Mouse (Mus musculus) stomach, embryonic 16.5 days (tissue): ENCODE measurements around the gene Gm13271. TPM values are rescaled to one million over a fixed set of nuclear protein-coding genes. Genes with fewer than 3 reads are reported as not detected.
"Not testable (repeated sequence)": the region's sequence is repeated elsewhere in the genome, so short reads cannot be mapped to it uniquely, and the experiment has no call there.

Experiments used
- ATAC-seq: fragments of 200-750 bp; cut with Nextera tagmentation; 2 replicates; pipeline ENCODE4 v1.8.0; 2017; ENCODE audit warnings: moderate number of reproducible peaks, moderate TSS enrichment; ENCODE audit not compliant: insufficient read depth, low FRiP score
- H3K27ac ChIP-seq: fragments of 300-500 bp; sonication (generic); 2 replicates; pipeline ENCODE4 v1.5.1; 2014; ENCODE audit warnings: low read length
- H3K27me3 ChIP-seq: fragments of 300-500 bp; sonication (generic); 2 replicates; pipeline ENCODE4 v1.6.1; 2014; ENCODE audit warnings: low read length, control low read depth, mixed read lengths; ENCODE audit not compliant: control insufficient read depth, insufficient read depth
- H3K36me3 ChIP-seq: fragments of 300-500 bp; sonication (generic); 2 replicates; pipeline ENCODE4 v1.6.1; 2014; ENCODE audit warnings: low read length; ENCODE audit not compliant: control insufficient read depth, insufficient read depth
- H3K4me1 ChIP-seq: fragments of 300-500 bp; sonication (generic); 2 replicates; pipeline ENCODE4 v1.6.1; 2014; ENCODE audit warnings: low read length, control low read depth, mixed read lengths; ENCODE audit not compliant: control insufficient read depth, insufficient read depth
- H3K4me2 ChIP-seq: fragments of 300-500 bp; sonication (generic); 2 replicates; pipeline ENCODE4 v1.6.1; 2014; ENCODE audit warnings: low read depth, low read length, mixed read lengths
- H3K4me3 ChIP-seq: fragments of 300-500 bp; sonication (generic); replicated peaks from 2 replicates; pipeline ENCODE4 v1.5.1; 2014; ENCODE audit warnings: mild to moderate bottlenecking, low read length
- H3K9ac ChIP-seq: fragments of 300-500 bp; sonication (generic); 2 replicates; pipeline ENCODE4 v1.6.1; 2014; ENCODE audit warnings: low read length
- H3K9me3 ChIP-seq: fragments of 300-500 bp; sonication (generic); replicated peaks from 2 replicates; pipeline ENCODE4 v1.6.1; 2016; ENCODE audit warnings: low read length, control low read depth; ENCODE audit not compliant: control insufficient read depth
- WGBS: fragments of 180-500 bp; shearing (Covaris S2); extraction: QIAGEN DNeasy Blood & Tissue Kit; methylation state at CpG from one replicate; pipeline ENCODE4 v1.1.7; 2014; 5-methylcytosine and 5-hydroxymethylcytosine counted together
- polyA plus RNA-seq: library from polyadenylated mRNA; unstranded; fragments of >200 nt; fragmentation: Nextera tagmentation; extraction: Ambion mirVana; gene quantifications from 2 replicates; pipeline ENCODE4 v1.2.1, GENCODE M21; 2015

Gm13271 gene
- polyA plus RNA-seq: not detected in 2 replicates

GRCm38 (mm10) chr4:88754818-88755340 lies at the start of gene Gm13271:
TSS of gene Gm13271 (plus strand) at chr4:88754868.
- 76% methylated on average over 15 of the region's 15 CpGs for WGBS
- not testable (repeated sequence) for H3K9ac ChIP-seq, ATAC-seq, H3K4me3 ChIP-seq, H3K27me3 ChIP-seq, H3K36me3 ChIP-seq, H3K4me2 ChIP-seq, H3K9me3 ChIP-seq, H3K4me1 ChIP-seq, H3K27ac ChIP-seq

DNA sequence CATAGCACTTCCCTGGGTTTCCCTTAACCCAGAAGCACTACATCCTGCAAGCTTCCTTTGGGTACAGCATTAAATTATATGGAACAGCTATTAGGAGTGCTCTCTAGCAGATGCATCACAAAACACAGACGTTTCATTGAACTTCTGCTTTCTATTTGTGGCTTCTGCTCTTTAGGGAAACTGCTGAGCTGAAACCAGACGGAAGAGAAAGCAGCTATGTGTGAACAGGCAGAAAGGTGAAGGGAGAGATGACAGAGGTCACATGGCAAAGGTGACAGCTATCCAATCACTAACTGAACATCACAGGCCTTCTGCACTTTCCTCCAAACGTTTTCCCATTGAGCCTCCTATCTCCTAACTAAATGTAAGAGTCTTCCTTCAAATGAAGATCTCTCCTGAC lies 48.7 kb upstream of the Gm13271 start:
- 42% methylated on average over 3 of the region's 3 CpGs for WGBS
- H3K4me1 ChIP-seq: no peaks in the 10 kb centered on the region
- no peaks in the 10 kb centered on the region for H3K27me3 ChIP-seq
- no peak overlapping the region for H3K4me2 ChIP-seq
- no peaks in the 10 kb centered on the region for H3K36me3 ChIP-seq
- H3K4me3 ChIP-seq: no peak overlapping the region
- no peaks in the 10 kb centered on the region for H3K9me3 ChIP-seq
- no peak for ATAC-seq
- no peak overlapping the region for H3K27ac ChIP-seq
- no peak overlapping the region for H3K9ac ChIP-seq

GRCm38 (mm10) chr4:88707128-88707826 lies 47.4 kb upstream of the Gm13271 start:
- Histone ChIP-seq H3K4me2 (no peak overlapping the region), H3K36me3 (no peaks in the 10 kb centered on the region), H3K27ac (no peak overlapping the region), H3K9ac (no peak overlapping the region), H3K27me3 (no peaks in the 10 kb centered on the region), H3K4me1 (no peaks in the 10 kb centered on the region), H3K4me3 (no peak overlapping the region), H3K9me3 (no peaks in the 10 kb centered on the region)
- WGBS: 93% methylated on average over 1 of the region's 1 CpGs
- ATAC-seq: no peak

DNA sequence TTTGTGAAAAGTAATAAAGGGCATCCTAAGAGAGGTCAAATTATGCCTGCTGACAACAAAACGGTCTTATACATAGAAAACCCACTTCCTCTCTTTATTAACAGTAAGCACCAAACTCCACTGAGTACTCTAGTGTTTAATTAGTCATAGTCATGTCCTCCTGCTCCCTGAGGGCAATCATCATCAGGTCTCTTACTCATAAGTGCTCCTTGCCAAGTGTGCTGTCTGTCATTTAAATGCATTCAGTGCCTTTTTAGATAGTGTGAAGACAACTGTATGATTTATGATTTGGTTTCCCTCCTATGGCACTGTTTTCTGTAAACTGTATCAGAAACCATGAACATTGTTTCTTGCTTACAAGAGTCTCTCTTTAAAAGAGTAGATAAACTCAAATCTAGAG lies 40.4 kb upstream of the Gm13271 start:
- Histone ChIP-seq H3K9ac (no peak overlapping the region), H3K4me3 (no peak overlapping the region), H3K27me3 (no peaks in the 10 kb centered on the region), H3K4me1 (peaks cover 6% of the 10 kb centered on the region), H3K4me2 (no peak overlapping the region), H3K9me3 (no peaks in the 10 kb centered on the region), H3K36me3 (peaks cover 10% of the 10 kb centered on the region), H3K27ac (no peak overlapping the region)
- WGBS: 79% methylated on average over 1 of the region's 1 CpGs
- ATAC-seq: no peak

- H3K9ac ChIP-seq: no peak overlapping the region
- no peak overlapping the region for H3K27ac ChIP-seq
- no peaks in the 10 kb centered on the region for H3K27me3 ChIP-seq
- H3K4me2 ChIP-seq: no peak overlapping the region
- H3K4me3 ChIP-seq: no peak overlapping the region
- no peak for ATAC-seq
- H3K9me3 ChIP-seq: no peaks in the 10 kb centered on the region
- H3K36me3 ChIP-seq: peaks cover 10% of the 10 kb centered on the region
- peaks cover 8% of the 10 kb centered on the region for H3K4me1 ChIP-seq
These were observed 39.6 kb upstream of the Gm13271 start for GRCm38 (mm10) chr4:88715059-88715458.

DNA sequence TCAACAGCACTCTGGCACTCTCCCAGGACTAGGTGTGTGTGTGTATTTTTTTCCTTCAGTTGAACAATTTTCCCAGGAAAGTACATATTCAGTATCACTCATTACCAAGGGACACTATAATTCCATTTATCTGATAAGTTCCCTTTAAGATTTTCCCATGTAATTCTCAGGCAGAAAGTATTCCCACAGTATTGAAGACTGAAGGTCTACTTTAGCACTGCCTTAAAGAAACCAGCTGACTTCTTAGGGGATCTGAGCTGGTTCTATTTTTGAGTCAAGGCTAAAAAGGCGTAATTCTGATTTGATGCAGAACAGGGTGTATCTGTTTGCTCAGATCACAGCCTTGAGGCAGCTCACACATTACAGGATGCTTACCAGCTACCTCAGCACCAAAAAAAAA lies 36.0 kb upstream of the Gm13271 start:
- peak overlapping the region; percentile 54; the same call in 1 of the 2 replicates for H3K9ac ChIP-seq
- H3K4me3 ChIP-seq: peak overlapping the region; percentile 41
- H3K27ac ChIP-seq: no peak overlapping the region; the same call in 1 of the 2 replicates
- H3K4me2 ChIP-seq: peak overlapping the region; percentile 64
- no peak for ATAC-seq
- peaks cover 10% of the 10 kb centered on the region for H3K36me3 ChIP-seq
- H3K9me3 ChIP-seq: no peaks in the 10 kb centered on the region
- WGBS: 29% methylated on average over 1 of the region's 1 CpGs
- H3K27me3 ChIP-seq: no peaks in the 10 kb centered on the region
- peaks cover 21% of the 10 kb centered on the region for H3K4me1 ChIP-seq

DNA sequence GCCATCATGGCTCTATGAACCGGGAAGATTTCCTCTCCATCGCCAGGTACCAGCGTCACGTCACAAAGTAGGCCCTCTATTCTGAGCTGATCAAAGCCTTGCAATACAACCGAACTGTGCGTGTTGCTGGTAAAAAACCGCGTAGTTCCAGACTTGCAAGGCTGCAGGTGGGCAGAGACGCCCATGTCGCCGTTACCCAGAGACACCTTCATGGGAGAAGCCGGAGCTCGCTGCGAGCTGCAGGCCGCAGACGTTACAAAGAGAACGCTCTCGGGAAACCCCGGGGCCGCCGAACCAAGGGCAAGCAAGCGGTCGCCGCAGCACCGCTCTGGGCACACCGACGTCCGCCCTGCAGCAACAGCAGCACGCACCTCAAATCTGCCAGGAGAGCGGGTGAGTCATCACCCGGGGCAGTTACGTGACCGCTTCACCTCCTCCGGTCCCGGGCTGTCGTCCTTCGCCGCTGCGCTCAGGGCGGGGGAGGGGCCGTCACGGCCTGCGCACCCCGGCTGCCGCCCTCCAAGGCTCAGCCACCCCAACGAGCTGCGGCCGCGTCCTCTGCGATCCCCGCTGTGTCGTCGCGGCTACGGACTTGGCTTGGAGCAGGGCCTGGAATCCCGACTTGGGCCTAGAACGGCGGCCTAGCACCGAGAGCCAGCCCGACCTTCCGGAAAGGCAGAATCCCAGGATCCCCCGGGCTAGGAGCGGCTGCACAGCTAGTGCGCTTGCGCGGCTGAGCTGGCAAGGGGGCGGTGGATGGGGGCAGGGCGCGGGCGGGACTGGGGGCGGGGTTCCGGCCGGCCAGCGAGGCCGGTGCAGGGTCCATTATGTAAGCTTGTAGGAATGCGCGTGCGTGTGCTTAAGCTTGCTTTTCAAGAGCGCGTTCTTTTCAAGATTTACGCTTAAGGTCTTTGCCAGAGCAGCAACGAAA lies 32.6 kb upstream of the Gm13271 start, which contains the start of the genes Gm26566 and Klhl9:
Gm26566 (plus strand) TSS at position 15 of the 931 bp plus-strand sequence.
Klhl9 (minus strand) TSS at position 675 of the 931 bp plus-strand sequence.
- peak within 1 kb of the TSS; percentile 99 for H3K27ac ChIP-seq
- no peaks in the 10 kb centered on the region for H3K27me3 ChIP-seq
- peak within 1 kb of the TSS; percentile 97 for H3K9ac ChIP-seq
- H3K4me3 ChIP-seq: peak within 1 kb of the TSS; percentile 98
- H3K4me2 ChIP-seq: peak within 1 kb of the TSS; percentile 69
- H3K4me1 ChIP-seq: peaks cover 21% of the 10 kb centered on the region
- no peaks in the 10 kb centered on the region for H3K9me3 ChIP-seq
- peak; percentile 98 for ATAC-seq
- WGBS: under 1% methylated on average over 82 of the region's 82 CpGs
- H3K36me3 ChIP-seq: no peaks in the 10 kb centered on the region

DNA sequence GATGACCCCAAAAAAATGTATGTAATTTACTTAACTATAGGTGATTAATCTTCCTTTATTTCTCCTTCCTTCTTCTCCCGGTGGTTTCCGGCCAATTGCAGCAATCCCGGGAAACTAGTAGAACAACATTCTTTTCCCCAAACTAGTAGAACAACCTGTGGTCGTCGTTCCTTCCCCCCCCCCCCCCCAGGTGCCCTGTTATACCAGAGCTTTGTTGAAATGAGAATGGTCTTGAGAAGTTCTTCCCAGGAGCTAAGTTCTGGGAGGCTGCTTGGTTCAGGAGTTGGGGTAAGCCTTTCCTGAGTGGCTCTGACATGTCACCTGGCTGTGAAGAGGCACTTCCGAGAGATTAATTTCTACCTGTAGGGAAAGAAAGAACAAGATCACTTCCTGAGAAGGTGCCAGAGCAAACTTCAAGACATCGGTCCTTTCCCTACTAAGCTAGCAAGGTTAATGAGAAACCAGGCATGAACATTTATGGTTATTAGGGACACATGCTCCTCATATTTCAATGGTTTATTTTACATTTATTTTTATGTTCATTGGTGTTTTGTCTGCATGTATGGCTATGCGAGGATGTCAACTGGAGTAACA lies 31.1 kb upstream of the Gm13271 start:
- H3K9me3 ChIP-seq: no peaks in the 10 kb centered on the region
- H3K9ac ChIP-seq: no peak overlapping the region
- WGBS: 48% methylated on average over 8 of the region's 8 CpGs
- H3K27me3 ChIP-seq: no peaks in the 10 kb centered on the region
- H3K4me1 ChIP-seq: peaks cover 18% of the 10 kb centered on the region
- peak overlapping the region; percentile 78 for H3K27ac ChIP-seq
- no peak for ATAC-seq
- peak overlapping the region; percentile 22; the same call in 1 of the 2 replicates for H3K4me2 ChIP-seq
- H3K36me3 ChIP-seq: no peaks in the 10 kb centered on the region
- peak overlapping the region; percentile 11; the same call in 1 of the 2 replicates for H3K4me3 ChIP-seq
